Mouse (Mus musculus) limb, embryonic 13.5 days (tissue): Measurements from ENCODE around the gene Usp4. TPM values are rescaled to one million over a fixed set of nuclear protein-coding genes. Genes with fewer than 3 reads are reported as not detected.

Experiments
- ATAC-seq: fragments of 200-750 bp; cut with Nextera tagmentation; 2 replicates; pipeline ENCODE4 v1.8.0; 2017; ENCODE audit warnings: low read depth, moderate number of reproducible peaks, moderate TSS enrichment; ENCODE audit not compliant: low FRiP score
- H3K27ac ChIP-seq: fragments of 300-500 bp; sonication (generic); 2 replicates; pipeline ENCODE4 v1.5.1; 2015; ENCODE audit warnings: inconsistent platforms, mild to moderate bottlenecking, moderate library complexity
- H3K27me3 ChIP-seq: fragments of 300-500 bp; sonication (generic); 2 replicates; pipeline ENCODE4 v1.6.1; 2015; ENCODE audit warnings: mild to moderate bottlenecking, inconsistent platforms
- H3K36me3 ChIP-seq: fragments of 300-500 bp; sonication (generic); 2 replicates; pipeline ENCODE4 v1.6.1; 2015; ENCODE audit warnings: inconsistent platforms, mild to moderate bottlenecking, moderate library complexity
- H3K4me1 ChIP-seq: fragments of 300-500 bp; sonication (generic); 2 replicates; pipeline ENCODE4 v1.6.1; 2015; ENCODE audit warnings: inconsistent platforms
- H3K4me2 ChIP-seq: fragments of 300-500 bp; sonication (generic); replicated peaks from 2 replicates; pipeline ENCODE4 v1.6.1; 2015; ENCODE audit warnings: inconsistent platforms, mild to moderate bottlenecking, moderate library complexity
- H3K4me3 ChIP-seq: fragments of 300-500 bp; sonication (generic); 2 replicates; pipeline ENCODE4 v1.5.1; 2015; ENCODE audit warnings: moderate library complexity, mild to moderate bottlenecking, inconsistent platforms
- H3K9ac ChIP-seq: fragments of 300-500 bp; sonication (generic); 2 replicates; pipeline ENCODE4 v1.6.1; 2015; ENCODE audit warnings: mild to moderate bottlenecking, inconsistent platforms
- H3K9me3 ChIP-seq: fragments of 300-500 bp; sonication (generic); 2 replicates; pipeline ENCODE4 v1.6.1; 2016; ENCODE audit warnings: inconsistent platforms
- WGBS: fragments of 180-500 bp; shearing (Covaris S2); methylation state at CpG from one replicate; pipeline ENCODE4 v1.1.7; 2015; 5-methylcytosine and 5-hydroxymethylcytosine counted together
- polyA plus RNA-seq: library from polyadenylated mRNA; unstranded; fragments of >200 nt; fragmentation: Nextera tagmentation; extraction: Ambion mirVana; gene quantifications from 2 replicates; pipeline ENCODE4 v1.2.1, GENCODE M21; 2015

The Usp4 gene
- polyA plus RNA-seq, 1 experiment from 2014 or later, result 115 TPM

- no peaks in the 10 kb centered on the region for H3K27me3 ChIP-seq
- no peaks in the 10 kb centered on the region for H3K9me3 ChIP-seq
- no peak for ATAC-seq
- no peak within 1 kb of the TSS for H3K27ac ChIP-seq
- H3K9ac ChIP-seq, result peak within 1 kb of the TSS; percentile 25; the same call in 1 of the 2 replicates
- peaks cover 4% of the 10 kb centered on the region; the same call in 1 of the 2 replicates for H3K4me1 ChIP-seq
- 77% methylated on average over 3 of the region's 3 CpGs for WGBS
- H3K36me3 ChIP-seq, result no peaks in the 10 kb centered on the region
- no peak within 1 kb of the TSS for H3K4me2 ChIP-seq
- no peak within 1 kb of the TSS for H3K4me3 ChIP-seq
Observed at GRCm38 (mm10) chr9:108436182-108436581, 88.5 kb downstream of the Usp4 start, which contains the start of gene BC048562. TSS of gene BC048562 (plus strand) at chr9:108436482.

DNA sequence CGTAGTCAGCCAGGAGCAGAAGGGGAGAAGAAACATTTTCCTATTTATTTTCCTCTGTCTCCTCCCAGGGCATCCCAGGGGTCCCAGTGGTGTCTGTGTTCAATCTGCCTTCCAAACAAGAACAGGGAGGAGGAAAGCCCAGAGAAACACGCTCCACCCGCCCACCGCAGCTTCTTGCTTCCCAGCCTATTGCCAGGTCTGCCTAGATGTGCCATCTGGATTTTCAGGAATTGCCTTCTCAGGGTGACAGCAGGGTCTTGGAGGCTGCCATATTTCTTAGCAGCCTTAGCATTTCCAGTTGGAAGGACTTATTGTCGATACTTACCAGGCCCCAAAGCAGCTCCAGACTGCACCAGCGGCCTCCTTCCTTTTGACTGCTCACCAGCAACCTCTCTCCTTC, 91.5 kb downstream of the Usp4 start:
- Histone ChIP-seq H3K36me3 (no peaks in the 10 kb centered on the region), H3K27ac (no peak overlapping the region)

DNA sequence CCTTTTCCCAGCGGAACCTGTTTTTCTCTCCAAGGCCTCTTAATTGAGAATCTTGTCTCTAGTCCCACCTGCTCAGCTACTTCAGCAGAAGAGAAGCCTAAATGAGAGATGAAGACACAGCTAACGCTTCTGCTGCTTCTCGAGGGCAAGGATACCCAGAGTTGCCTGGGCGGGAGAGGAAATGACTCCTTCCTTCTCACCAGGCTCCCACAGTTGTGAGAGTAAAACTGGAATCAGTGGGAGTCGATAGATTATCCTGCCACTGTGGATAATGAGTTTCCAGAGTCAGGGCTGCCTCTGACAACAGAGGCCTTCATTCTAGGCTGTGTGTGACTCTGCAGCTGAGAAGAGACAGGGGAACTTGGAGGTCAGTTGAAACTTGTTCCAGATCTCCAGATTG, 92.8 kb downstream of the Usp4 start:
- H3K4me3 ChIP-seq, result no peak overlapping the region
- no peaks in the 10 kb centered on the region for H3K36me3 ChIP-seq
- ATAC-seq, result no peak
- no peak overlapping the region for H3K27ac ChIP-seq
- H3K9me3 ChIP-seq, result no peaks in the 10 kb centered on the region
- WGBS, result 66% methylated on average over 5 of the region's 5 CpGs
- peaks cover 4% of the 10 kb centered on the region for H3K4me1 ChIP-seq
- no peak overlapping the region for H3K9ac ChIP-seq
- no peaks in the 10 kb centered on the region for H3K27me3 ChIP-seq
- no peak overlapping the region for H3K4me2 ChIP-seq

More for the DNA sequence above, 91.5 kb downstream of the Usp4 start:
- no peaks in the 10 kb centered on the region for H3K27me3 ChIP-seq
- no peaks in the 10 kb centered on the region for H3K4me1 ChIP-seq
- H3K9ac ChIP-seq, result no peak overlapping the region
- WGBS, result 79% methylated on average over 6 of the region's 6 CpGs
- H3K9me3 ChIP-seq, result no peaks in the 10 kb centered on the region
- H3K4me3 ChIP-seq, result no peak overlapping the region
- ATAC-seq, result no peak
- H3K4me2 ChIP-seq, result no peak overlapping the region

DNA sequence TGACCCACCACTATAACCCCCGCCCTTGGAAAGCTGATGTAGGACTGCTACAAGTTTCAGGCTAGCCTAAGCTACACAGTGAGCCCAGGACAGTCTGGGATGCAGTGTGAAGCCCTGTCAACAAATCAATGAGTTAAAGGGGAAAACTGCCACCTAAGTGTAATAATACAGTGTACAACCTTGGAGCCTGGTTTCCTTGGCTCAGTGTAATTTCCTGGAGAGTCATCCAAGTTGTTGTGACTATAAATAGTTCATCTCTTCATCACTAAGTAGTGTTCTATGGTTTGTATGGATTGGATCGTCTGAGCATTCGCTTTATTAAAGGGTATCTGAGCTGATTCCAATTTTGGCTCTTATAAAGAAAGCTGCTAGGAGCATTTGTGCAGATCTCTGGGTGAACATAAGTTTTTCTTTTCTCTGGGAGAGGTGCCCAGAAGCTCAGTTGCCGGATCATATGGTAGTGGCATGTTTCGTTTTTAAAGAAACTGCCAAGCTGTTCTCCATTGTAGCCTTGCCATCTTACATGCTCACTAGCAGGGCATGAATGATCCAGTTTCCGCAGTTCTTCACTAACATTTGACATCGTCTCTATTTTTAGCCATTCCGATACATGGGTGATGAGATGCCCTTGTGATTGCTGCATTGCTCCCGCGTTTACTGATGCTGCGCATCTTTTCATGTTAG, 93.7 kb downstream of the Usp4 start:
- Histone ChIP-seq H3K27me3 (no peaks in the 10 kb centered on the region), H3K4me2 (no peak overlapping the region), H3K9me3 (no peaks in the 10 kb centered on the region), H3K4me3 (no peak overlapping the region), H3K9ac (no peak overlapping the region), H3K36me3 (no peaks in the 10 kb centered on the region), H3K27ac (no peak overlapping the region), H3K4me1 (peaks cover 10% of the 10 kb centered on the region)
- no peak for ATAC-seq
- WGBS, result 91% methylated on average over 11 of the region's 11 CpGs

Other genes starting within 250 kb of the Usp4 start
- 0.88 and 0.89 TPM in 2 replicates for gene Bsn, start 157.5 kb upstream of the Usp4 start, polyA plus RNA-seq
- gene Dag1, start 83.9 kb upstream of the Usp4 start, polyA plus RNA-seq, result 56.9 and 63.3 TPM in 2 replicates
- gene Nicn1, start 57.4 kb upstream of the Usp4 start, polyA plus RNA-seq, result 53.0 and 54.0 TPM in 2 replicates
- gene Amt, start 51.0 kb upstream of the Usp4 start, polyA plus RNA-seq, result 13.5 and 13.7 TPM in 2 replicates
- 426 and 428 TPM in 2 replicates for gene Rhoa, start 41.7 kb upstream of the Usp4 start, polyA plus RNA-seq
- gene Tcta, start 41.7 kb upstream of the Usp4 start, polyA plus RNA-seq, result 30.3 and 35.8 TPM in 2 replicates
- 633 and 719 TPM in 2 replicates for gene Gpx1, start 8.9 kb upstream of the Usp4 start, polyA plus RNA-seq
- gene 1700102P08Rik, start 45.0 kb downstream of the Usp4 start, polyA plus RNA-seq, result 0.52 and 0.99 TPM in 2 replicates
- 1.6 and 2.0 TPM in 2 replicates for gene Ccdc36, start 80.6 kb downstream of the Usp4 start, polyA plus RNA-seq
- not detected in 2 replicates for gene BC048562, start 88.6 kb downstream of the Usp4 start, polyA plus RNA-seq
- gene Ccdc71, start 112.7 kb downstream of the Usp4 start, polyA plus RNA-seq, result 57.7 and 59.7 TPM in 2 replicates
- 37.8 and 38.9 TPM in 2 replicates for gene Klhdc8b, start 113.7 kb downstream of the Usp4 start, polyA plus RNA-seq
- gene Lamb2, start 131.9 kb downstream of the Usp4 start, polyA plus RNA-seq, result 47.1 and 62.6 TPM in 2 replicates
- 68.3 and 75.9 TPM in 2 replicates for gene Usp19, start 142.7 kb downstream of the Usp4 start, polyA plus RNA-seq
- gene Qars, start 159.9 kb downstream of the Usp4 start, polyA plus RNA-seq, result 108 and 111 TPM in 2 replicates
- 134 and 137 TPM in 2 replicates for gene Qrich1, start 169.0 kb downstream of the Usp4 start, polyA plus RNA-seq
- 188 and 190 TPM in 2 replicates for gene Impdh2, start 212.4 kb downstream of the Usp4 start, polyA plus RNA-seq
- 41.2 and 45.6 TPM in 2 replicates for gene Ndufaf3, start 219.6 kb downstream of the Usp4 start, polyA plus RNA-seq
- gene Dalrd3, start 222.0 kb downstream of the Usp4 start, polyA plus RNA-seq, result 175 and 192 TPM in 2 replicates
- gene Wdr6, start 230.9 kb downstream of the Usp4 start, polyA plus RNA-seq, result 167 and 168 TPM in 2 replicates
- 11.2 and 11.7 TPM in 2 replicates for gene P4htm, start 249.8 kb downstream of the Usp4 start, polyA plus RNA-seq